Mouse (Mus musculus) megakaryocyte, embryonic 14.5 days (primary cell): ENCODE results near the gene Gucd1.

Source experiments
- FLI1 ChIP-seq: IDR thresholded peaks from 2 replicates; pipeline ENCODE4 v1.6.1; 2012; ENCODE audit warnings: low read length, inconsistent platforms, mixed read lengths
- GATA1 ChIP-seq: IDR thresholded peaks from 3 replicates; pipeline ENCODE4 v1.6.1; 2012; ENCODE audit warnings: mixed read lengths, low read length, inconsistent platforms, borderline replicate concordance

DNA sequence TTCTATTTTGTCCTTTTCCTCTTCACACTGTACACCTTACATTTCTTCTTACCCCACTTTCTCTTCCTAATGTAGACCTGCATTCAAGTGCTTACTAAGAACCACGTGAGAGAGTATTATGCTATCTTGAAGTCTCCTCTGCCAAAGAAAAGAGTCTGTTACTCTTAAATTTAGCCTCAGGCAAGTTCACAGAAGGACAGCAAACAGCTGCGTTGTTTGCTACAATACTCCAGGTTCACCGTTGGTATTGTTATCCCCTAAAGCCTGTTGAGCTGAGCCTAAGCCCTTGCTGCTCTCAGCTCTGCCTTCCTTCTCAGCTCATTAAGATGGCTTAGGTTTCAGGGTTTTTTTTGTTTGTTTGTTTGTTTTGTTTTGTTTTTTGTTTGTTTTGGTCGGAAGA, 99.0 kb downstream of the Gucd1 start:
- TF ChIP-seq GATA1 = no peak
- no peak for TF ChIP-seq FLI1
